Mouse (Mus musculus) frontal cortex, postnatal 14 days (tissue): ENCODE measurements around the gene Pou2af1.

Experiments
- DNase-seq, 2 experiments: peaks; one replicate each; pipeline ENCODE4 v3.0.0; 2022; ENCODE audit warnings: low spot score in 2 of 2

The Pou2af1 gene

GRCm38 (mm10) chr9:51213023-51213728 lies at the start of gene Pou2af1:
TSS of gene Pou2af1 (plus strand) at chr9:51213708.
- no peak for DNase-seq

GRCm38 (mm10) chr9:51163989-51164388 lies 49.5 kb upstream of the Pou2af1 start:
- DNase-seq = no peak

- no peak for DNase-seq
These were observed 48.0 kb upstream of the Pou2af1 start, which contains the start of gene Gm32742 for GRCm38 (mm10) chr9:51165312-51166180. TSS of gene Gm32742 (minus strand) at chr9:51165517.

- no peak for DNase-seq
These were observed 45.6 kb upstream of the Pou2af1 start for GRCm38 (mm10) chr9:51167954-51168353.

GRCm38 (mm10) chr9:51168698-51169097 lies 44.8 kb upstream of the Pou2af1 start:
- no peak for DNase-seq

GRCm38 (mm10) chr9:51169133-51169532 lies 44.4 kb upstream of the Pou2af1 start:
- no peak for DNase-seq

- DNase-seq = no peak
These were observed 43.2 kb upstream of the Pou2af1 start for GRCm38 (mm10) chr9:51170298-51170697.

- no peak for DNase-seq
These were observed 38.5 kb upstream of the Pou2af1 start for GRCm38 (mm10) chr9:51174890-51175464.

- no peak for DNase-seq
These were observed 37.8 kb upstream of the Pou2af1 start for GRCm38 (mm10) chr9:51175722-51176121.

- no peak for DNase-seq
These were observed 35.2 kb upstream of the Pou2af1 start for GRCm38 (mm10) chr9:51178297-51178696.

- peak; percentile 31 to 54 for DNase-seq
These were observed 32.9 kb upstream of the Pou2af1 start for GRCm38 (mm10) chr9:51180621-51181020.

- no peak for DNase-seq
These were observed 30.5 kb upstream of the Pou2af1 start for GRCm38 (mm10) chr9:51182716-51183710.

- DNase-seq = no peak
These were observed 28.1 kb upstream of the Pou2af1 start for GRCm38 (mm10) chr9:51185386-51185785.

GRCm38 (mm10) chr9:51185871-51186270 lies 27.6 kb upstream of the Pou2af1 start:
- no peak for DNase-seq

GRCm38 (mm10) chr9:51190655-51191054 lies 22.9 kb upstream of the Pou2af1 start:
- DNase-seq = no peak

- DNase-seq = no peak
These were observed 18.7 kb upstream of the Pou2af1 start for GRCm38 (mm10) chr9:51194790-51195189.

- DNase-seq = no peak
These were observed 4.6 kb upstream of the Pou2af1 start for GRCm38 (mm10) chr9:51208974-51209332.

- no peak for DNase-seq
These were observed 2.3 kb upstream of the Pou2af1 start for GRCm38 (mm10) chr9:51211191-51211590.

- DNase-seq = no peak
These were observed 275 bp downstream of the Pou2af1 start for GRCm38 (mm10) chr9:51213729-51214237.

GRCm38 (mm10) chr9:51215311-51215710 lies 1.8 kb downstream of the Pou2af1 start:
- DNase-seq = no peak

GRCm38 (mm10) chr9:51215949-51216348 lies 2.4 kb downstream of the Pou2af1 start:
- no peak for DNase-seq
